Mouse (Mus musculus) MEL (cell line): ENCODE measurements around the gene Smad6. TPM values are rescaled to one million over a fixed set of nuclear protein-coding genes. Genes with fewer than 3 reads are reported as not detected.

Experiments
- DNase-seq: peaks from one replicate; pipeline ENCODE4 v3.0.0; 2011; ENCODE audit warnings: low read depth, low spot score
- H3K27ac ChIP-seq: 2 replicates; pipeline ENCODE4 v1.5.1; 2012; ENCODE audit warnings: low read depth, mild to moderate bottlenecking, control low read depth, low read length, moderate library complexity; ENCODE audit not compliant: control insufficient read depth
- H3K27me3 ChIP-seq, 2 experiments: fragments of 150-350 bp in 1 of 2; sonication (generic) in 1 of 2; 2 replicates each; pipeline ENCODE4 v1.6.1; 2012; ENCODE audit warnings: low read length in 2 of 2, mild to moderate bottlenecking in 2 of 2, improper control_type of control experiment in 1 of 2, moderate library complexity in 1 of 2; ENCODE audit not compliant: insufficient read depth in 2 of 2, control insufficient read depth in 1 of 2
- H3K36me3 ChIP-seq, 2 experiments: 2 replicates each; pipeline ENCODE4 v1.6.1; 2012 to 2014; ENCODE audit warnings: low read length in 2 of 2, improper control_type of control experiment in 1 of 2, inconsistent platforms in 1 of 2, mild to moderate bottlenecking in 1 of 2; ENCODE audit not compliant: insufficient read depth in 2 of 2, control insufficient read depth in 1 of 2
- H3K4me1 ChIP-seq, 2 experiments: fragments of 150-350 bp in 1 of 2; sonication (generic) in 1 of 2; 2 replicates each; pipeline ENCODE4 v1.6.1; 2012; ENCODE audit warnings: low read length in 2 of 2, improper control_type of control experiment in 1 of 2, mild to moderate bottlenecking in 1 of 2; ENCODE audit not compliant: insufficient read depth in 2 of 2, control insufficient read depth in 1 of 2
- H3K4me3 ChIP-seq, 2 experiments: fragments of 150-350 bp in 1 of 2; sonication (generic) in 1 of 2; 2 replicates each; pipeline ENCODE4 v1.5.1; 2012; ENCODE audit warnings: low read depth in 2 of 2, low read length in 2 of 2, mild to moderate bottlenecking in 2 of 2, moderate library complexity in 2 of 2, control low read depth in 1 of 2, improper control_type of control experiment in 1 of 2; ENCODE audit not compliant: control insufficient read depth in 1 of 2, insufficient read depth in 1 of 2
- H3K79me2 ChIP-seq: 2 replicates; pipeline ENCODE4 v1.6.1; 2012; ENCODE audit warnings: mild to moderate bottlenecking, low read length, moderate library complexity; ENCODE audit not compliant: control insufficient read depth, poor library complexity, insufficient read depth
- H3K9ac ChIP-seq: 2 replicates; pipeline ENCODE4 v1.6.1; 2012; ENCODE audit warnings: low read depth, mild to moderate bottlenecking, control low read depth, low read length, moderate library complexity; ENCODE audit not compliant: control insufficient read depth, poor library complexity, severe bottlenecking
- H3K9me3 ChIP-seq: fragments of 150-350 bp; sonication (generic); replicated peaks from 2 replicates; pipeline ENCODE4 v1.6.1; 2012; ENCODE audit warnings: mild to moderate bottlenecking, low read length, improper control_type of control experiment, moderate library complexity; ENCODE audit not compliant: insufficient read depth
- BHLHE40 ChIP-seq: IDR thresholded peaks from 2 replicates; pipeline ENCODE4 v1.6.1; 2012; ENCODE audit warnings: low read depth, mild to moderate bottlenecking, inconsistent platforms, low read length, improper control_type of control experiment, borderline replicate concordance
- CHD1 ChIP-seq: IDR thresholded peaks from 2 replicates; pipeline ENCODE4 v1.6.1; 2012; ENCODE audit warnings: low read depth, mild to moderate bottlenecking, inconsistent platforms, low read length, improper control_type of control experiment
- CHD2 ChIP-seq: IDR thresholded peaks from 2 replicates; pipeline ENCODE4 v1.6.1; 2011; ENCODE audit warnings: low read length, improper control_type of control experiment
- CTCF ChIP-seq, 3 experiments: IDR thresholded peaks in 2 of 3; conservative IDR thresholded peaks in 1 of 3; 2 replicates each; pipeline ENCODE4 v1.5.1; 2011 to 2012; ENCODE audit warnings: low read length in 3 of 3, low read depth in 2 of 3, mild to moderate bottlenecking in 2 of 3, improper control_type of control experiment in 1 of 3, inconsistent platforms in 1 of 3, mixed read lengths in 1 of 3, moderate library complexity in 1 of 3; ENCODE audit not compliant: control insufficient read depth in 1 of 3, insufficient read depth in 1 of 3, poor library complexity in 1 of 3, severe bottlenecking in 1 of 3
- EP300 ChIP-seq, 2 experiments: IDR thresholded peaks; 2 replicates each; pipeline ENCODE4 v1.6.1; 2011; ENCODE audit warnings: improper control_type of control experiment in 2 of 2, low read length in 2 of 2, low read depth in 1 of 2, mild to moderate bottlenecking in 1 of 2
- ETS1 ChIP-seq: IDR thresholded peaks from 2 replicates; pipeline ENCODE4 v1.6.1; 2012; ENCODE audit warnings: low read depth, mild to moderate bottlenecking, inconsistent platforms, low read length, improper control_type of control experiment, moderate library complexity
- GATA1 ChIP-seq: IDR thresholded peaks from 2 replicates; pipeline ENCODE4 v1.6.1; 2011; ENCODE audit warnings: low read depth, low read length, improper control_type of control experiment
- JUND ChIP-seq: IDR thresholded peaks from 2 replicates; pipeline ENCODE4 v1.6.1; 2011; ENCODE audit warnings: low read depth, mild to moderate bottlenecking, improper control_type of control experiment, low read length
- KAT2A ChIP-seq: conservative IDR thresholded peaks from 2 replicates; pipeline ENCODE4 v1.6.1; 2012; ENCODE audit warnings: low read depth, low read length, improper control_type of control experiment, inconsistent platforms
- MAFK ChIP-seq: IDR thresholded peaks from 2 replicates; pipeline ENCODE4 v1.6.1; 2011; ENCODE audit warnings: low read depth, mild to moderate bottlenecking, low read length, improper control_type of control experiment, borderline replicate concordance
- MAX ChIP-seq: IDR thresholded peaks from 2 replicates; pipeline ENCODE4 v1.6.1; 2011; ENCODE audit warnings: low read length, improper control_type of control experiment
- MEF2A ChIP-seq: IDR thresholded peaks from 2 replicates; pipeline ENCODE4 v1.6.1; 2014; ENCODE audit warnings: low read depth, mild to moderate bottlenecking, inconsistent platforms, low read length, improper control_type of control experiment; ENCODE audit not compliant: poor library complexity, insufficient replicate concordance, severe bottlenecking; ENCODE audit errors: extremely low read depth
- MYB ChIP-seq: IDR thresholded peaks from 2 replicates; pipeline ENCODE4 v1.6.1; 2011; ENCODE audit warnings: mild to moderate bottlenecking, low read depth, low read length, improper control_type of control experiment
- MYC ChIP-seq: IDR thresholded peaks from 2 replicates; pipeline ENCODE4 v1.6.1; 2011; ENCODE audit warnings: low read depth, mild to moderate bottlenecking, low read length, improper control_type of control experiment, moderate library complexity
- NELFE ChIP-seq: IDR thresholded peaks from 2 replicates; pipeline ENCODE4 v1.6.1; 2011; ENCODE audit warnings: low read depth, low read length, improper control_type of control experiment
- POLR2A ChIP-seq, 2 experiments: IDR thresholded peaks; 2 replicates each; pipeline ENCODE4 v1.6.1; 2011 to 2012; ENCODE audit warnings: low read length in 2 of 2, mild to moderate bottlenecking in 2 of 2, control low read depth in 1 of 2, improper control_type of control experiment in 1 of 2, low read depth in 1 of 2, moderate library complexity in 1 of 2; ENCODE audit not compliant: control insufficient read depth in 1 of 2, insufficient read depth in 1 of 2, poor library complexity in 1 of 2
- POLR2AphosphoS2 ChIP-seq: IDR thresholded peaks from 2 replicates; pipeline ENCODE4 v1.6.1; 2011; ENCODE audit warnings: low read length, improper control_type of control experiment
- RAD21 ChIP-seq: IDR thresholded peaks from 2 replicates; pipeline ENCODE4 v1.6.1; 2011; ENCODE audit warnings: mild to moderate bottlenecking, low read depth, low read length, improper control_type of control experiment
- SMC3 ChIP-seq: IDR thresholded peaks from 2 replicates; pipeline ENCODE4 v1.6.1; 2011; ENCODE audit warnings: low read depth, low read length, improper control_type of control experiment
- TAL1 ChIP-seq: IDR thresholded peaks from 2 replicates; pipeline ENCODE4 v1.6.1; 2012; ENCODE audit warnings: mild to moderate bottlenecking, inconsistent platforms, low read length, moderate library complexity, mixed read lengths
- TBP ChIP-seq: IDR thresholded peaks from 2 replicates; pipeline ENCODE4 v1.8.0; 2011; ENCODE audit warnings: low read depth, low read length, improper control_type of control experiment
- TCF12 ChIP-seq: IDR thresholded peaks from 2 replicates; pipeline ENCODE4 v1.6.1; 2014; ENCODE audit warnings: low read depth, mild to moderate bottlenecking, inconsistent platforms, low read length, improper control_type of control experiment, moderate library complexity
- ZC3H11A ChIP-seq: IDR thresholded peaks from 2 replicates; pipeline ENCODE4 v1.6.1; 2012; ENCODE audit warnings: low read depth, mild to moderate bottlenecking, inconsistent platforms, low read length, improper control_type of control experiment
- ZKSCAN1 ChIP-seq: IDR thresholded peaks from 2 replicates; pipeline ENCODE4 v1.6.1; 2012; ENCODE audit warnings: low read depth, mild to moderate bottlenecking, inconsistent platforms, low read length, improper control_type of control experiment, moderate library complexity
- ZMIZ1 ChIP-seq: IDR thresholded peaks from 2 replicates; pipeline ENCODE4 v1.6.1; 2012; ENCODE audit warnings: low read depth, mild to moderate bottlenecking, inconsistent platforms, low read length, improper control_type of control experiment, moderate library complexity
- ZNF384 ChIP-seq: IDR thresholded peaks from 2 replicates; pipeline ENCODE4 v1.6.1; 2012; ENCODE audit warnings: low read depth, mild to moderate bottlenecking, inconsistent platforms, low read length, improper control_type of control experiment
- polyA plus RNA-seq, 2 experiments: library from polyadenylated mRNA; stranded (reverse) in 1 of 2; unstranded in 1 of 2; fragments of >175 nt in 1 of 2; fragments of >200 nt in 1 of 2; gene quantifications; 2 replicates each; pipeline versions ENCODE4 v1.2.1 to v1.2.4; 2012; ENCODE audit warnings: low replicate concordance in 2 of 2, low read depth in 1 of 2; ENCODE audit not compliant: insufficient read length in 2 of 2, insufficient read depth in 1 of 2, missing spikeins in 1 of 2
- total RNA-seq: library from RNA; depleted of rRNA; stranded (reverse); fragments of 300-350 nt; gene quantifications from 2 replicates; pipeline ENCODE4 v1.2.3, GENCODE M21; 2012

The Smad6 gene
- total and polyA plus RNA-seq, 3 experiments: 2.2 to 3.9 TPM; not detected in 1

DNA sequence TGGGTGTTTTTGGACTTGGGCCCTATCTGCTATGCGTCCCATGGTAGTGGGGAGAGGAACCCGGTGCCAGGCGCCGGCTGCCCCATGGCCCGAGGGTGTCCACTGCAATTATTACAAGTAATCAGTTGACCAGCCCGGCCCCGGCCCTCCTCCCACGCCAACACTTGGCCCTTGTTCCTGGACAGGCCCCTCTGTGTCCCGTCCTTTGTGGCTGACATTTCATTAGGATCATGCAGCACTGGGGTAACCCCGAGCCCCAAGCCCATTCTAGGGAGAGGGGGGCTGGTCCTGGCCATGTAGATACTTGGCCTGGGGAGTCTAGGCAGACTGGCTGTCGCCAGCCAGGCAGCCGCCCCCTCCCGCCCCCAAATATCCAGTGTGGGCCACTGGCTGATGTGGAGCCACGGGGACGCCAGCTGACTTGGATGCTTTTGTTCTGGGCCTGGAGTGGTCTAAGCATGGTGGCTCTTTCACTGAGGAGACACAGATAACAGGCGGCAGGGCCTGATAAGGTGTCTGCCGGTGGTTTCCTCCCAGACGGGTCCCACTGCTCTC lies 102.8 kb downstream of the Smad6 start:
- Histone ChIP-seq H3K36me3 (peaks cover 0 to 11% of the 10 kb centered on the region in 2 experiments; a peak in 2 of 4 replicates), H3K27ac (no peak overlapping the region), H3K9ac (peak overlapping the region; percentile 7; the same call in 1 of the 2 replicates), H3K9me3 (no peaks in the 10 kb centered on the region), H3K4me3 (no peak overlapping the region), H3K4me1 (peaks cover 0 to 17% of the 10 kb centered on the region in 2 experiments; a peak in 2 of 4 replicates), H3K79me2 (no peaks in the 10 kb centered on the region), H3K27me3 (peaks cover 0 to 1% of the 10 kb centered on the region in 2 experiments; a peak in 1 of 4 replicates)
- DNase-seq: peak; percentile 48
- TF ChIP-seq MYB (no peak), NELFE (no peak), EP300 (IDR thresholded peaks at IDR 0.05; ENCODE audit: low read depth in 1 of 2, low read length in 2 of 2) (peak in 1 of 2 experiments; percentile 32; a peak in 1 of 4 replicates), POLR2AphosphoS2 (no peak), TAL1 (peak; percentile 46; the same call in 1 of the 2 replicates), MAX (no peak), GATA1 (peak; percentile 87)

DNA sequence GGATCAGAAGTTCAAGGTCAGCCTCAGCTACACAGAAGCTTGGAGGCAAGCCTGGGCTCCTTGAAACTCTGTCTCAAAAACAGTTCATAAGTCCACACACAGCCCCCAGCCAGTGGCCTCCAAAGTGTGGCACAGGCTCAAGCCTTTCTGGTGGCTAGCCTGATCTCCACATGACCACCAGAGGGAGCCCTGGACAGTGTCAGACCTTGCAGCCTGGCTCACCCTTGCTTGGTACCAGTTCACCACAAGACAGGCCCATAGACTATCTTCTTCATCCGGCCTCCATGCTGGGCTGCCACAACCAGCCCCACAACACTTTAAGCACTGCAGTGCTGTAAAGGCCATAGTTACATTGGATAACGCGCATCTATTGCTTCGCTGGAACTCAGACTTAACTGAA lies 103.6 kb downstream of the Smad6 start:
- peaks cover 0 to 17% of the 10 kb centered on the region in 2 experiments; a peak in 2 of 4 replicates for H3K4me1 ChIP-seq
- H3K4me3 ChIP-seq: no peak overlapping the region
- no peak overlapping the region for H3K9ac ChIP-seq
- peak; percentile 76 for DNase-seq
- H3K79me2 ChIP-seq: no peaks in the 10 kb centered on the region
- H3K27me3 ChIP-seq: no peaks in the 10 kb centered on the region; a peak in 1 of 4 replicates
- TF ChIP-seq TCF12 (0 out of 2 replicates have a peak, but pooled peaks have one; percentile 17), ZNF384 (0 out of 2 replicates have a peak, but pooled peaks have one; percentile 45), ZKSCAN1 (no peak), TAL1 (no peak), RAD21 (peak; percentile 74), SMC3 (peak; percentile 90), CTCF (IDR thresholded peaks at IDR 0.05 in 2 of 3, conservative IDR thresholded peaks at IDR 0.05 in 1 of 3; ENCODE audit: control insufficient read depth in 1 of 3, insufficient read depth in 1 of 3, low read depth in 2 of 3, low read length in 3 of 3, poor library complexity in 1 of 3, severe bottlenecking in 1 of 3) (peak; percentile 76 to 93 (median 85)), ZC3H11A (peak; percentile 61)
- H3K27ac ChIP-seq: no peak overlapping the region
- peaks cover 0 to 11% of the 10 kb centered on the region in 2 experiments; a peak in 2 of 4 replicates for H3K36me3 ChIP-seq
- no peaks in the 10 kb centered on the region for H3K9me3 ChIP-seq

DNA sequence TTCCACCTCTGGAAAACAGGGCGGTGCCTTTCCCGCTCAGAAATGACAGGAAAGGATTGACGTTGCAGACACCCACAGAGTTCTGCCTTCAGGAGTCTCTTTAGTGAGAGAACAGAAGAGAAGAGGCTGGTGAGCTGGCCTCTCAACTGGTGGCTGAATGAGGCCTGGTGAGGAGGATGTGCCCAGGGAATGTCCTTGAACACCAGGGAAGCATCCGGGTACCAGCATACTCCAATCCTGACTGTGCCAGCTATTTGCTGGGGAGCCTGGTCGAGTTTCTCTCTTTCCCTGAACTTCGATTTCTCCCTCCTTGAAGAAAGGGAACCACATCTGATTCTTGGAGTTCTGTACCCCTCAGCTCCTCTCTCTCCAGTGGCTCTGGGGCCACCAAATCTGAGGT lies 105.4 kb downstream of the Smad6 start:
- H3K9me3 ChIP-seq: no peaks in the 10 kb centered on the region
- no peak overlapping the region for H3K27ac ChIP-seq
- no peak for TF ChIP-seq CHD2
- TF ChIP-seq TCF12: no peak
- TF ChIP-seq CHD1: no peak
- TF ChIP-seq RAD21: no peak
- TF ChIP-seq MAX: no peak
- no peak for TF ChIP-seq JUND
- no peak for TF ChIP-seq POLR2A (IDR thresholded peaks at IDR 0.05; ENCODE audit: control insufficient read depth in 1 of 2, insufficient read depth in 1 of 2, low read depth in 1 of 2, low read length in 2 of 2, poor library complexity in 1 of 2)
- TF ChIP-seq ETS1: no peak
- no peak for TF ChIP-seq MYC
- no peak for TF ChIP-seq BHLHE40
- no peak for TF ChIP-seq NELFE
- no peak for TF ChIP-seq MAFK
- no peak for TF ChIP-seq ZMIZ1
- no peak for TF ChIP-seq KAT2A
- TF ChIP-seq TBP: no peak
- no peak for TF ChIP-seq GATA1
- no peak for TF ChIP-seq MEF2A
- H3K9ac ChIP-seq: no peak overlapping the region
- H3K27me3 ChIP-seq: no peaks in the 10 kb centered on the region
- H3K4me3 ChIP-seq: no peak overlapping the region
- no peak for DNase-seq
- H3K79me2 ChIP-seq: no peaks in the 10 kb centered on the region
- peaks cover 0 to 17% of the 10 kb centered on the region in 2 experiments; a peak in 2 of 4 replicates for H3K4me1 ChIP-seq
- H3K36me3 ChIP-seq: peaks cover 0 to 11% of the 10 kb centered on the region in 2 experiments; a peak in 2 of 4 replicates
